Mouse (Mus musculus) NIH3T3 (cell line): Measurements from ENCODE around the gene Polm.

ENCODE experiments used
- DNase-seq: peaks from one replicate; pipeline ENCODE4 v3.0.0-alpha.2; 2012; ENCODE audit warnings: low read depth

Polm gene

GRCm38 (mm10) chr11:5803551-5803981 lies 34.2 kb downstream of the Polm start, which contains the start of gene Pgam2:
Pgam2 (minus strand) TSS chr11:5803733.
- no peak for DNase-seq

DNA sequence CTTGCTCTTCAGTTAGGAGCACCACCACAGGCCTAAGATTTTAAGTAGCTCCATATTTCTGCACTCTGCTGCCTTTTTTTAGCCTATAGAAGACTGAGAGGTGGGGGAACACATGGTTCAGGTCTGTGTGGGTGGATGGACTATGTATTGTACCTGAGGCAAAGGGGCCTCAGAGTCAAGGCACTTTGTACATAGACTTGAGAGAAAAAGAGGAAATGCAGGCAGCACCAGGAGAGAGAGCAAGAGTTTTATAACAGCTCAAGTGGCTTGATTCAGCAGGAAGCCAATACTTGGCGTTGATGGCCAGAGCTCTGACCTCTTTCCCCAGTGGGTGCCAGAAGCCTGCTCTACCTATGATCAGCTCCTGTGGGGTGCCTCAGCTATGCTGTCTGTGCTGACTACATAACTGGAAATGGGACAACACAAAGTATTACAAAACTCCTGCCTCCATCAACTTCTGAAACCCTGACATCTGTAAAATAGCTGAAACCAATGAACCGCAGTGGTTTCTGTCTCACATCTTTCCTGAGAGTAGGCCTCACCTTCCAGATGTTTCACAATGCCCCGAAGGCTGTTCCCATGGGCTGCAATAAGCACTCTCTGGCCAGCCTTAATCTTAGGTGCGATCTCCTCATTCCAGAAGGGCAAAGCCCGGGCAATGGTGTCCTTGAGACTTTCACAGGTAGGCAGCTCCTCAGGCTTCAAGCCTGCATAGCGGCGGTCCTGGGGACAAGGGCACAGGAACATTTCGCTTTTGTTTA lies 35.2 kb downstream of the Polm start:
- DNase-seq = peak; percentile 65

- no peak for DNase-seq
Observed at GRCm38 (mm10) chr11:5802005-5802404, 35.8 kb downstream of the Polm start.

DNA sequence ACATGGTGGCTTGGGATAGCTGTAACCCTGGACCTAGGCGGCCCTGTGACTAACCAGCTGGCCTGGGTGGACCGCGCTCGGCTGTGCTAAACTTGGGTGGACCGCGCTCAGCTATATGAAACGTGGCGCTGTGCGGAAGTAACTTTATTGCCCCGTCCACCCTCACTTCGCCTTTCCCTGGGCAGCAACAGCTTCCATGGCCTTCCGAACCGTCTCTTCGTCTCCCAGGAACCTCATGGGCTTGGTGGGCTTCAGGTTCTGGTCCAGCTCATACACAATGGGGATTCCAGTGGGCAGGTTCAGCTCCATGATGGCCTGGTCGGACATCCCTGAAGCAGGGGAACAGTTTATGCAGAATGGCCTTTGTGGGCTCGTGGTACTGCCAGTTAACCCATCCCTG lies 36.3 kb downstream of the Polm start:
- no peak for DNase-seq

- no peak for DNase-seq
Observed at GRCm38 (mm10) chr11:5799621-5800490, 38.0 kb downstream of the Polm start.

DNA sequence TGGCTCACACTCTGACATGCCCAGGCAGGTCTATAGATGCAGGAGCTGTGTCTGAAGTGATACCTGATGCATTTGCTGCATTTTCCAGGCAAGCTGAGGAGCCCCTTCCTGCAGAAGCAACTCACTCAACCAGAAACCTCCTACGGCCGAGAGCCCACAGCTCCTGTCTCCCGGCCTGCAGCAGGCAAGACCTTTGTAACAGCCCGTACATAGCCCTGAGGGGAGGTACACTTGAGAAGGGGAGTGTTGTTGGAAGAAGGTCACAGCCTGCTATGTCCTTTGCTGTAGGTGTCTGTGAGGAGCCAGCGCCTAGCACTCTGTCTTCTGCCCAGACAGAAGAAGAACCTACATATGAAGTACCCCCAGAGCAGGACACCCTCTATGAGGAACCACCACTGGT lies 39.9 kb downstream of the Polm start:
- no peak for DNase-seq

DNA sequence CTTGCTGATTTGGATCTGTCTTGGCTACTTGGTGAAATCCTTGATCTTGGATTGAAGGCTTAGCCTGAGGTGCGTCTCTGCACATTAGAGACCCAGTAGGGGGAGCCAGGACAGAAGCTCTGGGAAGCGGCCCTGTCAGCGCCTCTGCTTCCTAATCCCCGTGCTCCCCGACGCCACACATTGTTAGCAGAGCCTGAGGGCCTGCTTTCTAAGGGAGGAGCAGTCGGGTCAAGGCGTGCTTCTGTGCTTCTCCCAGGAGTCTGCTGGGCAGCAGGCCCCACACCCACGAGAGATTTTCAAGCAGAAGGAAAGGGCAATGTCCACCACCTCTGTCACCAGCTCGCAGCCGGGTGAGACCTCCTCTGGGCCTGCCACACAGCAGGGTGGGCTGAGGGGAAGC lies 40.4 kb downstream of the Polm start:
- no peak for DNase-seq

- no peak for DNase-seq
Observed at GRCm38 (mm10) chr11:5796939-5797338, 40.9 kb downstream of the Polm start.

DNA sequence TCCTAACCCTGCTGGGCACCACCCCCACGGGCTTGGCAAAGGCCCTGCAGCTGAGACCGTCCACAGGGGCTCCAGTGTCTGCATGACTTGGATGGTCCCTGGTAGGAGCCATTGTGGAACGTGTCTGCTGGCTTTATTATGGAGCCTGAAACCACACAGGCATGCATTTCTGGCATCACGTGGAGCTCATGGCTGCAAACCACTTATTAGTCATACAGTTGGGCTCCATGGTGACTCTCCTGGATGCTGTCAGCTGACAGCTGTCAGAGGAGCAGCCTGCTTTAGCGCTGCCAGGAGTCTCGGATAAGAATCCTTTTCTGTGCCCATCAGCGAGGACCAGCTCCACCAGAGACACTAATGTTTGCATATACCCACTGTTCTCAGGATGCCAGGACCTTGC lies 42.1 kb downstream of the Polm start:
- peak; percentile 90 for DNase-seq

GRCm38 (mm10) chr11:5795290-5795689 lies 42.5 kb downstream of the Polm start:
- no peak for DNase-seq

GRCm38 (mm10) chr11:5790431-5790830 lies 47.4 kb downstream of the Polm start:
- no peak for DNase-seq

DNA sequence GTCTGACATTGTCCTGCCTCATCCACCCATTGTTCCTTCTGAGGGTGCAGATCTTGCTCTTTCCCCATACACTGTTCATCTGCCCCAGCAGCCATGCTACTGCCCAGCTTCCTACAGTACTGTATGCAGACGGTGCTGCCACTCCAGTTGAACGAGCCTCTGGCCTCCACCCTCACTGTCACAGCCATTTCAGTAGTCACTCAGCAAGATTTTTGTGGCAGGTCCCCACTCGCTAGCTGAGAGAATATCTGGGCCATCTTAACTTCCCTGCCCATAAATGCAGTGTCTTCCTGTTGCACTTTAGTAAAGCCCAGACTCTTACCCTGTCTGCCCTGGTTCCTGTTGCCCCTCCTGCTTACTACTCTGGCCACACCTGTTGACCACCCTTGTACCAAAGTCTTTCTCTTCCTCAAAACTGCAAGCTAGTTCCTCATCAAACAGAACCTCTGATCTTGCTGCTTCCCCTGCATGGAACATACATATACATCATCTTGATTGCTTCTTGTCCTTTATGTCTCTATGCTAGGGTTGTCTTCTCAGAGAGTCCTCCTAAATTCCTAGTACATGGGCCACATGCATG lies 48.0 kb downstream of the Polm start:
- no peak for DNase-seq

- DNase-seq = peak; percentile 73
Observed at GRCm38 (mm10) chr11:5789071-5789753, 48.6 kb downstream of the Polm start.

DNA sequence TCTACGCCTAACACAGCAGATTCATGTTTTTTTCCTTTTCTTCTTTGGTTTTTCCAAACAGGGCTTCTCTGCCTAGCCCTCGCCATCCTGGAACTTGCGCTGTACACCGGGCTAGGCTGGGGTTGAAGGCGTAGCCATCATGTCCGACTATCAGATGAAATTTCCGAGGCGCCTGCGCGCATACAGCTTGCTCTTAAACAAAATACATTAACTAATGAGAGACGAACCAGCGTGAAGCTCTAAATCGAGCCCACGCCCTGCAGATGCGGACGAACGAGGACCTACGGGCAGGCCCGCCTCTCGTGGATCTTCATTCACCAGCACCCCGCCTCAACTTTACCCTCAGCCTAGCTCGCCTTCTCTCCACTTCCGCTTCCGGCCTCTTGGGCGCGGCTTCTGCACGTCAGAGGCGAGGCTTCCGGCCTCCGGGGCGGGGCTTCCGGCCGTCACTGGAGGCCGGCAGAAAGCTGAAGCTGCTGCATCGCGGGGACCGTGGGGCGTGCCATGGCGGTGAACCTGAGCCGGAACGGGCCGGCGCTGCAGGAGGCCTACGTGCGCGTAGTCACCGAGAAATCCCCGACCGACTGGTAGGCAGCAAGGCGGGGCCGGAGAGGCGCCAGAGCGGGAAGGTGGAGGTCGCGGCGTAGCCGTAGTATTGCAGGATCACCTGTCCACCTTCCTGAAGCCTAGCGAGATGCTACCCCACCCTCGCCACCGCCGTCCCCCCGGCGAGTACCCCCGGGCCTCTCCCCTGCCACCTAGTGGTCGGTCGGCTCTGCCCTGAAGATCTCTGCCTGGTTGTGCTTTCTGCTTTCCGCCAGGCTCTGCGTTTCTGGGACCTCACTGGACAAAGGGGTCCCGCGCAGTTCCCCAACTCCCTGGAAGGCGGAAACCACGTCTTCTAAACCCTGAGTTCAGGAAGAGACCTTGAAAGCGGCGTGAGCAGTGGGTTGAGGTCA lies 49.5 kb downstream of the Polm start, which contains the start of gene Dbnl:
Gene Dbnl (plus strand): TSS at position 433 of the 959 bp plus-strand sequence.
- DNase-seq = peak; percentile 98

- no peak for DNase-seq
Observed at GRCm38 (mm10) chr11:5787671-5788055, 50.2 kb downstream of the Polm start.

DNA sequence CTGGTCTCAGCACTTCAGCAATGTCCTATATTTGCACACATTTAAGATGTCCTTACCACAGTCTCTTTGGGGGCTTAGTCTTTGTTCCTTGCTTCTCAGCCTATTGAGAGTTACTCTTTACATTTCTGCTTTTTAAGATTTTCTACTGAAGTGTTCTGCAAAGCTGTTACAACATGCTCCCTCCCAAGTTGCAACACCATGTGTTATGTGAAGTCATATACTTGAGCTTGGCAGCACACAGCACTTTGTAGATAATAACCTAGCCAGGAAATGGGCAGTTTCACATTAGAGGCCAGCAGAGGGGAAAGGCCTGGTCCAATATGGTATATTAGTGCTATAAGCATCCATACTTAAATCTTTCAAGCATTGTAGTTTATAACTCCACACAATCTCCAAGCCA lies 52.1 kb downstream of the Polm start:
- peak; percentile 77 for DNase-seq

DNA sequence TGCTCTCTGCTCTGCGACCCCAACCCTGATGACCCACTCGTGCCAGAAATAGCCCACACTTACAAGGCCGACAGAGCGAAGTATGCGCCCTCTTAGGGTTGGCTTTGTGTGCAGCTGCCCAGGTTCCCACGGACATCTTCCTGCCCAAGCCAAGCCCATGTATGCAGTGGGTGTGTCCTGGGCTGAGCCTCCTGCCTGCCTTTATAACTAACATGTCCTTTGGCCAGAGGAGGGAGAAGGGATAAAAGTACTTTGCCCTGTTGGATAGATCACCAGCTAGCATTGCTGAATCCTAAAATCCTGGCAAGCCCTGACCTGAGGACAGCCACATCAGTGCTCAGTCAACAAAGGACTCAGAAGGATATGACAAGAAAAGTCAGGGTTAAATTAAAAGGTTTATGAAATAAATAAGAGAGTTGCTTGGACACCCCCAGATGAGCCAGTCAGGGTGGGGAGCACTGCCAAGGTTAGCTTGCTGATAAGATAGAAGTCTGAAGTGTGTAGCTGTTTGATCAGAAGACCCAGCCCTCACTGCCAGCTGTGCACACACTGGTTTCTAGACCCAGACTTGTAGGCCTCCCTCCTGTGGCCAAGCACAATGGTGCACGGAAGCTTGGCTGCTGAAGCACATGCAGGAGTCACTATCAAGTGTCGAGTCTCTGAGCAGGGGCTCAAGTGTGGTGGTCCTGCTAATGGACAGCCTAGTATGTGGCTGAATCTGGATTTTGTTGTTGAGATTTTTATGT lies 55.4 kb downstream of the Polm start:
- peak; percentile 36 for DNase-seq

GRCm38 (mm10) chr11:5780035-5780499 lies 57.7 kb downstream of the Polm start:
- no peak for DNase-seq

DNA sequence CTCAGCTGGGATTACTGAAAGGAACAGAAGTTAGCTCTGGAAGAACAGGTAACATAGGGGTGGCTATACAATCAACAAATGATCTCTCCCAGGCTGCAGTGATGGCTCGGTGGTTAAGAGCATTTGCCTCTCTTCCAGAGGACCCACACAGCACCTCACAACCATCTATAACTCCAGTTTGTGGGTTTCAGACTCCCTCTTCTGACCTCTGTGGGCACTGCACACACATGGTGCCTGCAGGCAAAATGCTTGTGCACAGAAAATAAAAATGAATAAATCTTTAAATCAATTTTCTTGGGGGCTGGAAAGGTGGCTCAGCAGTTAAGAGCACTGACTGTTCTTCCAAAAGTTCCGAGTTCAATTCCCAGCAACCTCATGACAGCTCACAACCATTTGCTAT lies 59.3 kb downstream of the Polm start:
- DNase-seq = no peak
